Mouse (Mus musculus) forebrain, embryonic 16.5 days (tissue): ENCODE measurements around the gene Dock1. TPM values are rescaled to one million over a fixed set of nuclear protein-coding genes. Genes with fewer than 3 reads are reported as not detected.

ENCODE experiments used
- ATAC-seq: fragments of 200-750 bp; cut with Nextera tagmentation; 2 replicates; pipeline ENCODE4 v1.8.0; 2017; ENCODE audit warnings: mild to moderate bottlenecking, moderate library complexity
- H3K27ac ChIP-seq: fragments of 300-500 bp; sonication (generic); 2 replicates; pipeline ENCODE4 v1.5.1; 2014; ENCODE audit warnings: low read length, control low read depth
- H3K27me3 ChIP-seq: fragments of 300-500 bp; sonication (generic); replicated peaks from 2 replicates; pipeline ENCODE4 v1.6.1; 2014; ENCODE audit warnings: low read length; ENCODE audit not compliant: control insufficient read depth, insufficient read depth
- H3K36me3 ChIP-seq: fragments of 300-500 bp; sonication (generic); 2 replicates; pipeline ENCODE4 v1.6.1; 2014; ENCODE audit not compliant: control insufficient read depth, insufficient read depth
- H3K4me1 ChIP-seq: fragments of 300-500 bp; sonication (generic); replicated peaks from 2 replicates; pipeline ENCODE4 v1.6.1; 2014; ENCODE audit warnings: low read length; ENCODE audit not compliant: control insufficient read depth, insufficient read depth
- H3K4me2 ChIP-seq: fragments of 300-500 bp; sonication (generic); 2 replicates; pipeline ENCODE4 v1.6.1; 2014; ENCODE audit warnings: mild to moderate bottlenecking, low read length, control low read depth
- H3K4me3 ChIP-seq: fragments of 300-500 bp; sonication (generic); replicated peaks from 2 replicates; pipeline ENCODE4 v1.5.1; 2014; ENCODE audit warnings: mild to moderate bottlenecking, low read length, control low read depth
- H3K9ac ChIP-seq: fragments of 300-500 bp; sonication (generic); replicated peaks from 2 replicates; pipeline ENCODE4 v1.6.1; 2014; ENCODE audit warnings: low read depth, low read length, control low read depth
- H3K9me3 ChIP-seq: fragments of 300-500 bp; sonication (generic); 2 replicates; pipeline ENCODE4 v1.6.1; 2016; ENCODE audit warnings: low read length; ENCODE audit not compliant: control insufficient read depth
- WGBS: fragments of 180-500 bp; shearing (Covaris S2); extraction: QIAGEN DNeasy Blood & Tissue Kit; methylation state at CpG from one replicate; pipeline ENCODE4 v1.1.7; 2014; 5-methylcytosine and 5-hydroxymethylcytosine counted together
- polyA plus RNA-seq: library from polyadenylated mRNA; unstranded; fragments of >200 nt; fragmentation: Nextera tagmentation; extraction: Ambion mirVana; gene quantifications from 2 replicates; pipeline ENCODE4 v1.2.1, GENCODE M21; 2015

Dock1 gene
- polyA plus RNA-seq, 1 experiment from 2014 or later: 7.7 TPM

GRCm38 (mm10) chr7:134779761-134780160 lies 109.3 kb downstream of the Dock1 start:
- no peak overlapping the region for H3K9ac ChIP-seq
- ATAC-seq: no peak
- H3K27me3 ChIP-seq: no peaks in the 10 kb centered on the region
- no peak overlapping the region for H3K4me3 ChIP-seq
- H3K4me2 ChIP-seq: no peak overlapping the region
- no peaks in the 10 kb centered on the region for H3K36me3 ChIP-seq
- WGBS: 92% methylated on average over 3 of the region's 3 CpGs
- no peaks in the 10 kb centered on the region for H3K9me3 ChIP-seq
- H3K4me1 ChIP-seq: peaks cover 17% of the 10 kb centered on the region
- H3K27ac ChIP-seq: no peak overlapping the region

GRCm38 (mm10) chr7:134787110-134787509 lies 116.7 kb downstream of the Dock1 start:
- Histone ChIP-seq H3K9ac (no peak overlapping the region), H3K36me3 (no peaks in the 10 kb centered on the region), H3K27ac (no peak overlapping the region), H3K4me2 (no peak overlapping the region), H3K27me3 (no peaks in the 10 kb centered on the region), H3K4me1 (0 out of 2 replicates have a peak, but pooled peaks cover 3% of the 10 kb centered on the region), H3K9me3 (no peaks in the 10 kb centered on the region), H3K4me3 (no peak overlapping the region)
- 95% methylated on average over 4 of the region's 4 CpGs for WGBS
- no peak for ATAC-seq

- no peak overlapping the region for H3K4me2 ChIP-seq
- H3K9ac ChIP-seq: no peak overlapping the region
- H3K36me3 ChIP-seq: no peaks in the 10 kb centered on the region
- H3K4me1 ChIP-seq: peaks cover 5% of the 10 kb centered on the region
- 92% methylated on average over 3 of the region's 3 CpGs for WGBS
- H3K27ac ChIP-seq: no peak overlapping the region
- H3K27me3 ChIP-seq: no peaks in the 10 kb centered on the region
- no peak overlapping the region for H3K4me3 ChIP-seq
- ATAC-seq: no peak
- H3K9me3 ChIP-seq: no peaks in the 10 kb centered on the region
These were observed 124.4 kb downstream of the Dock1 start for GRCm38 (mm10) chr7:134794889-134795288.

- 0 out of 2 replicates have a peak, but pooled peaks have one; percentile 31 for ATAC-seq
- Histone ChIP-seq H3K9ac (no peak overlapping the region), H3K27me3 (no peaks in the 10 kb centered on the region), H3K27ac (no peak overlapping the region), H3K4me2 (no peak overlapping the region), H3K4me1 (peaks cover 8% of the 10 kb centered on the region), H3K4me3 (no peak overlapping the region), H3K36me3 (no peaks in the 10 kb centered on the region), H3K9me3 (no peaks in the 10 kb centered on the region)
- WGBS: 14% methylated on average over 4 of the region's 4 CpGs
These were observed 129.6 kb downstream of the Dock1 start for GRCm38 (mm10) chr7:134800079-134800478.

GRCm38 (mm10) chr7:134804422-134804821 lies 134.0 kb downstream of the Dock1 start:
- no peak overlapping the region for H3K4me3 ChIP-seq
- no peak overlapping the region for H3K4me2 ChIP-seq
- no peak overlapping the region for H3K9ac ChIP-seq
- H3K36me3 ChIP-seq: no peaks in the 10 kb centered on the region
- no peaks in the 10 kb centered on the region for H3K27me3 ChIP-seq
- peaks cover 25% of the 10 kb centered on the region for H3K4me1 ChIP-seq
- 95% methylated on average over 4 of the region's 4 CpGs for WGBS
- ATAC-seq: no peak
- H3K27ac ChIP-seq: no peak overlapping the region
- H3K9me3 ChIP-seq: no peaks in the 10 kb centered on the region

- H3K4me2 ChIP-seq: no peak overlapping the region
- H3K27ac ChIP-seq: peak overlapping the region; percentile 25; the same call in 1 of the 2 replicates
- WGBS: 53% methylated on average over 6 of the region's 6 CpGs
- H3K36me3 ChIP-seq: no peaks in the 10 kb centered on the region
- H3K9me3 ChIP-seq: no peaks in the 10 kb centered on the region
- H3K4me1 ChIP-seq: peaks cover 19% of the 10 kb centered on the region
- H3K27me3 ChIP-seq: no peaks in the 10 kb centered on the region
- H3K4me3 ChIP-seq: no peak overlapping the region
- peak; percentile 61; the same call in 1 of the 2 replicates for ATAC-seq
- H3K9ac ChIP-seq: no peak overlapping the region
These were observed 136.3 kb downstream of the Dock1 start for GRCm38 (mm10) chr7:134806799-134807198.

- WGBS: 92% methylated on average over 2 of the region's 2 CpGs
These were observed 138.0 kb downstream of the Dock1 start for GRCm38 (mm10) chr7:134808406-134808805.

GRCm38 (mm10) chr7:134809241-134809975 lies 139.0 kb downstream of the Dock1 start:
- Histone ChIP-seq H3K4me1 (peaks cover 19% of the 10 kb centered on the region), H3K4me3 (no peak overlapping the region), H3K27me3 (no peaks in the 10 kb centered on the region), H3K9ac (no peak overlapping the region), H3K36me3 (no peaks in the 10 kb centered on the region), H3K9me3 (no peaks in the 10 kb centered on the region), H3K27ac (peak overlapping the region; percentile 18; the same call in 1 of the 2 replicates), H3K4me2 (no peak overlapping the region)
- ATAC-seq: no peak
- 80% methylated on average over 6 of the region's 6 CpGs for WGBS

More at GRCm38 (mm10) chr7:134808406-134808805, 138.0 kb downstream of the Dock1 start:
- H3K27me3 ChIP-seq: no peaks in the 10 kb centered on the region
- no peak for ATAC-seq
- no peaks in the 10 kb centered on the region for H3K36me3 ChIP-seq
- H3K4me3 ChIP-seq: no peak overlapping the region
- no peaks in the 10 kb centered on the region for H3K9me3 ChIP-seq
- no peak overlapping the region for H3K27ac ChIP-seq
- peaks cover 19% of the 10 kb centered on the region for H3K4me1 ChIP-seq
- H3K4me2 ChIP-seq: no peak overlapping the region
- H3K9ac ChIP-seq: no peak overlapping the region

- Histone ChIP-seq H3K27me3 (no peaks in the 10 kb centered on the region), H3K36me3 (no peaks in the 10 kb centered on the region), H3K4me3 (no peak overlapping the region), H3K27ac (no peak overlapping the region), H3K4me1 (peaks cover 13% of the 10 kb centered on the region), H3K9ac (no peak overlapping the region), H3K9me3 (no peaks in the 10 kb centered on the region), H3K4me2 (no peak overlapping the region)
- WGBS: 98% methylated on average over 5 of the region's 5 CpGs
- ATAC-seq: no peak
These were observed 148.0 kb downstream of the Dock1 start for GRCm38 (mm10) chr7:134818471-134818870.
